Mouse (Mus musculus): ENCODE measurements around the gene Rab11fip3. TPM values are rescaled to one million over a fixed set of nuclear protein-coding genes. Genes with fewer than 3 reads are reported as not detected.

Rab11fip3 gene
- total and polyA plus RNA-seq, 3 experiments: 29.3 to 30.5 (median 29.7) TPM

- H3K27ac ChIP-seq: no peak overlapping the region
- H3K36me3 ChIP-seq (ENCODE audit: control insufficient read depth, insufficient read depth, low read length): no peaks in the 10 kb centered on the region
- WGBS: 72% methylated on average over 9 of the region's 9 CpGs
- no peaks in the 10 kb centered on the region for H3K79me2 ChIP-seq (replicated peaks; ENCODE audit: control insufficient read depth, insufficient read depth, low read length)
- intact Hi-C loops (cut with DNase I): loop anchor here (5.0 kb wide), 1 partner anchor 51 kb away; no protein-coding TSS in a partner anchor
- no peak overlapping the region for H3K4me3 ChIP-seq
- TF ChIP-seq CTCF (IDR thresholded peaks at IDR 0.05) (no peak), EP300 (IDR thresholded peaks at IDR 0.05; ENCODE audit: insufficient read depth, low read depth, low read length) (no peak), POLR2A (IDR thresholded peaks at IDR 0.05; ENCODE audit: insufficient read depth, low read depth, low read length) (no peak)
- DNase-seq: no peak
- no peaks in the 10 kb centered on the region for H3K27me3 ChIP-seq (ENCODE audit: control insufficient read depth, insufficient read depth, low read length)
- no peak overlapping the region for H3K9ac ChIP-seq (ENCODE audit: low read depth, low read length)
- H3K4me1 ChIP-seq (ENCODE audit: control insufficient read depth, insufficient read depth, low read length): peaks cover 5% of the 10 kb centered on the region
Measured at GRCm38 (mm10) chr17:25943769-25944168, 125.6 kb downstream of the Rab11fip3 start.

- DNase-seq: no peak
- H3K27ac ChIP-seq: no peak overlapping the region
- H3K79me2 ChIP-seq (replicated peaks; ENCODE audit: control insufficient read depth, insufficient read depth, low read length): no peaks in the 10 kb centered on the region
- no peak overlapping the region for H3K4me3 ChIP-seq
- intact Hi-C loops (cut with DNase I): loop anchor here (5.0 kb wide), 1 partner anchor 51 kb away; no protein-coding TSS in a partner anchor
- H3K27me3 ChIP-seq (ENCODE audit: control insufficient read depth, insufficient read depth, low read length): no peaks in the 10 kb centered on the region
- H3K9ac ChIP-seq (ENCODE audit: low read depth, low read length): no peak overlapping the region
- no peaks in the 10 kb centered on the region for H3K36me3 ChIP-seq (ENCODE audit: control insufficient read depth, insufficient read depth, low read length)
- TF ChIP-seq EP300 (IDR thresholded peaks at IDR 0.05; ENCODE audit: insufficient read depth, low read depth, low read length) (no peak), CTCF (IDR thresholded peaks at IDR 0.05) (no peak), POLR2A (IDR thresholded peaks at IDR 0.05; ENCODE audit: insufficient read depth, low read depth, low read length) (no peak)
- WGBS: 84% methylated on average over 3 of the region's 3 CpGs
- peaks cover 5% of the 10 kb centered on the region for H3K4me1 ChIP-seq (ENCODE audit: control insufficient read depth, insufficient read depth, low read length)
Measured at GRCm38 (mm10) chr17:25943221-25943620, 126.1 kb downstream of the Rab11fip3 start.

DNA sequence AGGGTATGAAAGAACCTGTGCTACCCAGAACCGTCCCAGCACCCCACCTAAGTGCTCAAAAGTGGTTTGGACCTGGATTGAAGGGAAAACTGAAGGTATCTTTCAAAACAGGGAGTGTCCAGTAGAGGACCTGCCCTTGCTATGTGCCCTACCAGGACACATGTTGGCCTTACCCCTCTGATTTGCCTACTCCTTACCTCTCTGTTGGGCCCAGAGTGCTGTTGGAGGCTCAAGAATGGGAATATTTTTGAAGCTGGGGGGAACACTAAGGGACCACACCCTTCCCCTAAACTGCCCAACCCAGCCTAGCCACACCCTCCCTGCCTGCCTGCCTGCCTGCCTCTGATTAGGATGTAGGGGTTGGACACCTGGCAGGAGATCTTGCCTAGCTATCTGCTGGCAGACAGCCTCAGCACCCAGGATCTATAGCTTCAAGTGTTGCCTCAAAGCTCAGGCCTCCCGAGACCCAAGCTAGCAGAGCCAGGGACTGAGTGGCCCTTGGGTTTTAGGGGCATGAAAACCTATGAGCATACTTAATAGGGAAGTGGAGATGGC lies 126.7 kb downstream of the Rab11fip3 start:
- no peak overlapping the region for H3K4me3 ChIP-seq
- no peaks in the 10 kb centered on the region for H3K27me3 ChIP-seq (ENCODE audit: control insufficient read depth, insufficient read depth, low read length)
- H3K9ac ChIP-seq (ENCODE audit: low read depth, low read length): no peak overlapping the region
- H3K79me2 ChIP-seq (replicated peaks; ENCODE audit: control insufficient read depth, insufficient read depth, low read length): no peaks in the 10 kb centered on the region
- peaks cover 5% of the 10 kb centered on the region for H3K4me1 ChIP-seq (ENCODE audit: control insufficient read depth, insufficient read depth, low read length)
- H3K36me3 ChIP-seq (ENCODE audit: control insufficient read depth, insufficient read depth, low read length): no peaks in the 10 kb centered on the region
- 0 out of 2 replicates have a peak overlapping the region, but pooled peaks have one; percentile 9 for H3K27ac ChIP-seq
- 69% methylated on average over 2 of the region's 2 CpGs for WGBS
- intact Hi-C loops (cut with DNase I): loop anchor here (5.0 kb wide), 1 partner anchor 50 kb away; no protein-coding TSS in a partner anchor
- TF ChIP-seq POLR2A (IDR thresholded peaks at IDR 0.05; ENCODE audit: insufficient read depth, low read depth, low read length): no peak
- no peak for DNase-seq

DNA sequence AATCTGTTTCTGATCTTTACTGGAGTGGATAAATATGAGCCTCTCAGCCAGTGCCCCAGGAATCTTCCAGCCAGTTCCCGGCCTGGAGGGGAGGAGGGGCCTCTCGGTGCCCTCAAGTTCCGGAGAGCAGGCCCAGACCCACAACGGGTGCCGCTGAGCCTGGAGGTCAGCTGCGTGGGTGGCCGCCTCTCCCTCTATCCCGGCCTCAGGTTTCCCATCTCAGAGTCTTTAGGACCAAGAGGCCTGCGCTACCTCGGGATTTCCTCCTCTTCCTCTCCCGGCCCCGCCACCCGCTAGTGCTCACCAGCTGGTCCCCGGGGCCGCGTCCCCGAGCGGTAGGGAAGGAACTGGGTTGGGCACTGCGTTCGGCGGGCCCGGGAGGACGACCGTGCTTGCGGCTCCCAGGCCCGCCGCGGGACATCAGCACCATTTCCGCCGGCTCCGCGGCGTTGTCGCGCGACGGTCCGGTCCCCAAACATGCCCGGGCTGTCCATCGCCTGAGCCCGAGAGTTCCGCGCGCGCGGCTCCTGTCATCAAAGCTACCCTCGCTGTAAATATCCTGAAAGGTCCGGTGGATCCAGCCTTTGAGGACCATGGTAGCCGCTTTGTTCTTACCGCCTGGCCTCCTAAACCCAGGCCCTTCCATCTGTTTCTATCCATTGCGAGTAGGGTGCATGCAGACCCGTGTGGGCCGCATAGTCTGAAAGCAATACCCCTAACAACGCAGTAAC lies 127.7 kb downstream of the Rab11fip3 start:
- no peaks in the 10 kb centered on the region for H3K36me3 ChIP-seq (ENCODE audit: control insufficient read depth, insufficient read depth, low read length)
- H3K79me2 ChIP-seq (replicated peaks; ENCODE audit: control insufficient read depth, insufficient read depth, low read length): no peaks in the 10 kb centered on the region
- 3% methylated on average over 54 of the region's 54 CpGs for WGBS
- intact Hi-C loops (cut with DNase I): loop anchor here (2.0 to 5.0 kb wide), 3 partner anchors 21 to 49 kb away; no protein-coding TSS in a partner anchor
- TF ChIP-seq POLR2A (IDR thresholded peaks at IDR 0.05; ENCODE audit: insufficient read depth, low read depth, low read length) (peak; percentile 69), EP300 (IDR thresholded peaks at IDR 0.05; ENCODE audit: insufficient read depth, low read depth, low read length) (no peak), CTCF (IDR thresholded peaks at IDR 0.05) (no peak)
- H3K9ac ChIP-seq (ENCODE audit: low read depth, low read length): peak overlapping the region; percentile 92
- peak; percentile 86 to 90 for DNase-seq
- peak overlapping the region; percentile 74 for H3K4me3 ChIP-seq
- no peaks in the 10 kb centered on the region for H3K27me3 ChIP-seq (ENCODE audit: control insufficient read depth, insufficient read depth, low read length)
- H3K27ac ChIP-seq: peak overlapping the region; percentile 79
- peaks cover 5% of the 10 kb centered on the region for H3K4me1 ChIP-seq (ENCODE audit: control insufficient read depth, insufficient read depth, low read length)

Other genes with a start within 250 kb of the Rab11fip3 start
- gene Wdr24, start 245.9 kb downstream of the Rab11fip3 start, total RNA-seq (2021): 10 to 100 TPM; 11.0 to 11.1 TPM
- gene Wdr24, start 245.9 kb downstream of the Rab11fip3 start, polyA plus RNA-seq (2012; rRNA removed): 20.4 and 22.9 TPM in 2 replicates
- 10 to 100 TPM; 32.7 to 36.9 TPM for gene Jmjd8, start 240.7 kb downstream of the Rab11fip3 start, total RNA-seq (2021)
- 47.2 and 48.9 TPM in 2 replicates for gene Jmjd8, start 240.7 kb downstream of the Rab11fip3 start, polyA plus RNA-seq (2012; rRNA removed)
- gene Stub1, start 236.2 kb downstream of the Rab11fip3 start, total RNA-seq (2021): 100 to 1,000 TPM; 105 to 129 TPM
- 147 and 174 TPM in 2 replicates for gene Stub1, start 236.2 kb downstream of the Rab11fip3 start, polyA plus RNA-seq (2012; rRNA removed)
- gene Rhbdl1, start 232.3 kb downstream of the Rab11fip3 start, total RNA-seq (2021): under 1 TPM; 0.55 to 0.82 TPM
- gene Rhbdl1, start 232.3 kb downstream of the Rab11fip3 start, polyA plus RNA-seq (2012; rRNA removed): 3.8 and 4.9 TPM in 2 replicates
- 1 to 10 TPM; 2.4 to 2.9 TPM for gene Gm20683, start 227.8 kb downstream of the Rab11fip3 start, total RNA-seq (2021)
- gene Gm20683, start 227.8 kb downstream of the Rab11fip3 start, polyA plus RNA-seq (2012; rRNA removed): 13.9 and 21.6 TPM in 2 replicates
- gene Rhot2, start 224.7 kb downstream of the Rab11fip3 start, total RNA-seq (2021): 100 to 1,000 TPM; 120 to 139 TPM
- 209 and 257 TPM in 2 replicates for gene Rhot2, start 224.7 kb downstream of the Rab11fip3 start, polyA plus RNA-seq (2012; rRNA removed)
- gene Wdr90, start 208.1 kb downstream of the Rab11fip3 start, total RNA-seq (2021): 1 to 10 TPM; 1.2 to 1.3 TPM
- 8.0 and 8.5 TPM in 2 replicates for gene Wdr90, start 208.1 kb downstream of the Rab11fip3 start, polyA plus RNA-seq (2012; rRNA removed)
- 100 to 1,000 TPM; 234 to 288 TPM for gene Mcrip2, start 200.8 kb downstream of the Rab11fip3 start, total RNA-seq (2021)
- 189 and 254 TPM in 2 replicates for gene Mcrip2, start 200.8 kb downstream of the Rab11fip3 start, polyA plus RNA-seq (2012; rRNA removed)
- gene Mettl26, start 194.5 kb downstream of the Rab11fip3 start, total RNA-seq (2021): 10 to 100 TPM; 12.7 TPM
- gene Mettl26, start 194.5 kb downstream of the Rab11fip3 start, polyA plus RNA-seq (2012; rRNA removed): 24.8 and 30.5 TPM in 2 replicates
- gene Wfikkn1, start 188.7 kb downstream of the Rab11fip3 start, total RNA-seq (2021): under 1 TPM; 0.50 to 0.82 TPM
- 0.29 and 0.44 TPM in 2 replicates for gene Wfikkn1, start 188.7 kb downstream of the Rab11fip3 start, polyA plus RNA-seq (2012; rRNA removed)
- gene Rab40c, start 149.8 kb downstream of the Rab11fip3 start, total RNA-seq (2021): 10 to 100 TPM; 15.2 to 17.6 TPM
- 20.5 and 33.8 TPM in 2 replicates for gene Rab40c, start 149.8 kb downstream of the Rab11fip3 start, polyA plus RNA-seq (2012; rRNA removed)
- gene Pigq, start 124.6 kb downstream of the Rab11fip3 start, total RNA-seq (2021): 10 to 100 TPM; 40.8 to 48.7 TPM
- 74.7 and 115 TPM in 2 replicates for gene Pigq, start 124.6 kb downstream of the Rab11fip3 start, polyA plus RNA-seq (2012; rRNA removed)
- under 1 TPM; 0.10 to 0.30 TPM for gene Nhlrc4, start 124.6 kb downstream of the Rab11fip3 start, total RNA-seq (2021)
- 0.15 and 2.8 TPM in 2 replicates for gene Nhlrc4, start 124.6 kb downstream of the Rab11fip3 start, polyA plus RNA-seq (2012; rRNA removed)
- under 1 TPM; 0.27 to 0.37 TPM for gene A930017K11Rik, start 117.0 kb downstream of the Rab11fip3 start, total RNA-seq (2021)
- gene A930017K11Rik, start 117.0 kb downstream of the Rab11fip3 start, polyA plus RNA-seq (2012; rRNA removed): 0.44 and 0.61 TPM in 2 replicates
- 1 to 10 TPM; 6.1 to 7.4 TPM for gene Capn15, start 83.8 kb downstream of the Rab11fip3 start, total RNA-seq (2021)
- gene Capn15, start 83.8 kb downstream of the Rab11fip3 start, polyA plus RNA-seq (2012; rRNA removed): 15.1 and 15.5 TPM in 2 replicates
- 1 to 10 TPM; 9.2 to 9.5 TPM for gene Decr2, start 20.8 kb upstream of the Rab11fip3 start, total RNA-seq (2021)
- 13.9 and 23.3 TPM in 2 replicates for gene Decr2, start 20.8 kb upstream of the Rab11fip3 start, polyA plus RNA-seq (2012; rRNA removed)
- gene Nme4, start 26.0 kb upstream of the Rab11fip3 start, total RNA-seq (2021): 1 to 10 TPM; 3.7 to 4.4 TPM
- gene Nme4, start 26.0 kb upstream of the Rab11fip3 start, polyA plus RNA-seq (2012; rRNA removed): 13.8 and 21.4 TPM in 2 replicates
- 1 to 10 TPM; 3.8 to 5.3 TPM for gene Tmem8, start 43.7 kb upstream of the Rab11fip3 start, total RNA-seq (2021)
- 10.5 and 11.6 TPM in 2 replicates for gene Tmem8, start 43.7 kb upstream of the Rab11fip3 start, polyA plus RNA-seq (2012; rRNA removed)
- 100 to 1,000 TPM; 131 to 154 TPM for gene Mrpl28, start 53.9 kb upstream of the Rab11fip3 start, total RNA-seq (2021)
- gene Mrpl28, start 53.9 kb upstream of the Rab11fip3 start, polyA plus RNA-seq (2012; rRNA removed): 131 and 156 TPM in 2 replicates
- gene Axin1, start 69.1 kb upstream of the Rab11fip3 start, total RNA-seq (2021): 10 to 100 TPM; 16.5 to 18.2 TPM
- 7.6 and 9.1 TPM in 2 replicates for gene Axin1, start 69.1 kb upstream of the Rab11fip3 start, polyA plus RNA-seq (2012; rRNA removed)
- gene Pdia2, start 129.5 kb upstream of the Rab11fip3 start, total RNA-seq (2021): not detected
- not detected in 2 replicates for gene Pdia2, start 129.5 kb upstream of the Rab11fip3 start, polyA plus RNA-seq (2012; rRNA removed)
- under 1 TPM; 0.31 to 0.34 TPM for gene Rgs11, start 133.4 kb upstream of the Rab11fip3 start, total RNA-seq (2021)
- gene Rgs11, start 133.4 kb upstream of the Rab11fip3 start, polyA plus RNA-seq (2012; rRNA removed): 1.8 and 3.5 TPM in 2 replicates
- under 1 TPM; 0.36 to 0.47 TPM for gene Arhgdig, start 138.2 kb upstream of the Rab11fip3 start, total RNA-seq (2021)
- gene Arhgdig, start 138.2 kb upstream of the Rab11fip3 start, polyA plus RNA-seq (2012; rRNA removed): 1.00 and 1.5 TPM in 2 replicates
- gene Fam234a, start 174.7 kb upstream of the Rab11fip3 start, total RNA-seq (2021): 100 to 1,000 TPM; 113 to 128 TPM
- 93.1 and 118 TPM in 2 replicates for gene Fam234a, start 174.7 kb upstream of the Rab11fip3 start, polyA plus RNA-seq (2012; rRNA removed)
- gene Luc7l, start 183.3 kb upstream of the Rab11fip3 start, total RNA-seq (2021): 10 to 100 TPM; 13.2 to 16.3 TPM
- 13.6 and 22.9 TPM in 2 replicates for gene Luc7l, start 183.3 kb upstream of the Rab11fip3 start, polyA plus RNA-seq (2012; rRNA removed)